In genomic region chr3:30187812-30188469, GRCm38 (mm10) we compare ENCODE assay signal across 12 mouse cellular contexts.
DNase-seq lines count a peak whose midpoint lies in the region; ATAC-seq and TF ChIP-seq lines count a peak whose summit lies in the region.
"Had no signal": no experiment of that assay in that cellular context is flagged by ENCODE, and none has a peak within 500 bp of the region (broad histone marks: within the 10 kb centered on the region; RNA-seq: fewer than 3 reads in every experiment).

No protein-coding gene starts in this region.

- no peaks in the 10 kb centered on the region for H3K79me2 ChIP-seq in heart, adult 2 months (replicated peaks; ENCODE audit: control insufficient read depth, insufficient read depth, low read length)

- peak; percentile 12 for DNase-seq in heart, postnatal 10 days
- no peak for DNase-seq in heart, adult 2 months
- DNase-seq in midbrain, postnatal 0 days (ENCODE audit: low spot score): peak; percentile 68
- no peak for DNase-seq in embryo, embryonic 10.5 days (ENCODE audit: low spot score)
- no peak for DNase-seq in spleen, adult 12 weeks (ENCODE audit: low spot score)
- DNase-seq: adrenal gland, adult 8-10 months; kidney, adult 11 months had no signal

- H3K4me1 ChIP-seq in heart, adult 2 months (ENCODE audit: control insufficient read depth, insufficient read depth, low read length): peaks cover 3% of the 10 kb centered on the region
- H3K4me1 ChIP-seq in midbrain, postnatal 0 days (ENCODE audit: insufficient read depth, low read length): no peaks in the 10 kb centered on the region
- H3K4me1 ChIP-seq in midbrain, embryonic 16.5 days (ENCODE audit: control insufficient read depth, insufficient read depth, low read length): 0 out of 2 replicates have a peak, but pooled peaks cover 3% of the 10 kb centered on the region
- peaks cover 13% of the 10 kb centered on the region; the same call in 1 of the 2 replicates for H3K4me1 ChIP-seq in limb, embryonic 12.5 days (replicated peaks)
- H3K4me1 ChIP-seq: liver, embryonic 12.5 days had no signal

- WGBS in heart, adult 2 months: 20% methylated on average over 5 of the region's 5 CpGs
- 32% methylated on average over 5 of the region's 5 CpGs for WGBS in midbrain, postnatal 0 days
- WGBS in midbrain, embryonic 16.5 days: 46% methylated on average over 5 of the region's 5 CpGs
- 69% methylated on average over 5 of the region's 5 CpGs for WGBS in limb, embryonic 12.5 days

- no peak overlapping the region for H3K9ac ChIP-seq in heart, adult 2 months (ENCODE audit: low read depth, low read length)
- no peak overlapping the region for H3K9ac ChIP-seq in midbrain, postnatal 0 days (replicated peaks; ENCODE audit: low read length, poor library complexity, severe bottlenecking)
- H3K9ac ChIP-seq in midbrain, embryonic 16.5 days (ENCODE audit: low read depth, low read length): no peak overlapping the region
- H3K9ac ChIP-seq in limb, embryonic 12.5 days (replicated peaks): no peak overlapping the region
- H3K9ac ChIP-seq: liver, embryonic 12.5 days had no signal

- ATAC-seq in midbrain, postnatal 0 days (ENCODE audit: low FRiP score): no peak
- ATAC-seq in midbrain, embryonic 16.5 days: no peak
- no peak for ATAC-seq in limb, embryonic 12.5 days (ENCODE audit: insufficient number of reproducible peaks, insufficient read depth, low FRiP score, low TSS enrichment, low read depth)
- ATAC-seq in megakaryocyte, adult 5-6 weeks (ENCODE audit: poor library complexity, severe bottlenecking): no peak
- ATAC-seq: liver, embryonic 12.5 days had no signal

- H3K27me3 ChIP-seq in heart, adult 2 months (ENCODE audit: control insufficient read depth, insufficient read depth, low read length): no peaks in the 10 kb centered on the region
- no peaks in the 10 kb centered on the region for H3K27me3 ChIP-seq in midbrain, postnatal 0 days (ENCODE audit: insufficient read depth, low read length)
- H3K27me3 ChIP-seq in midbrain, embryonic 16.5 days (ENCODE audit: control insufficient read depth, insufficient read depth, low read depth, low read length): no peaks in the 10 kb centered on the region
- H3K27me3 ChIP-seq in limb, embryonic 12.5 days: no peaks in the 10 kb centered on the region
- H3K27me3 ChIP-seq: CH12.LX; liver, embryonic 12.5 days had no signal

- H3K4me2 ChIP-seq in midbrain, postnatal 0 days (ENCODE audit: low read depth, low read length, poor library complexity, severe bottlenecking): no peak overlapping the region
- no peak overlapping the region for H3K4me2 ChIP-seq in midbrain, embryonic 16.5 days (ENCODE audit: low read length)
- H3K4me2 ChIP-seq in limb, embryonic 12.5 days: no peak overlapping the region
- H3K4me2 ChIP-seq: liver, embryonic 12.5 days had no signal

- TF ChIP-seq POLR2A in heart, adult 2 months (IDR thresholded peaks at IDR 0.05; ENCODE audit: insufficient read depth, low read depth, low read length): no peak

- intact Hi-C loops in heart, postnatal 10 days (cut with DNase I): no loop called here
- intact Hi-C loops in heart, adult 2 months (cut with DNase I): no loop called here

- no peaks in the 10 kb centered on the region for H3K9me3 ChIP-seq in midbrain, postnatal 0 days (ENCODE audit: low read length)
- no peaks in the 10 kb centered on the region for H3K9me3 ChIP-seq in midbrain, embryonic 16.5 days (replicated peaks; ENCODE audit: control insufficient read depth, low read length, poor library complexity, severe bottlenecking)
- no peaks in the 10 kb centered on the region for H3K9me3 ChIP-seq in limb, embryonic 12.5 days
- H3K9me3 ChIP-seq: liver, embryonic 12.5 days had no signal

- no peak overlapping the region for H3K27ac ChIP-seq in heart, adult 2 months
- H3K27ac ChIP-seq in midbrain, postnatal 0 days (ENCODE audit: low read depth, low read length): no peak overlapping the region
- H3K27ac ChIP-seq in midbrain, embryonic 16.5 days (ENCODE audit: low read length): no peak overlapping the region
- H3K27ac ChIP-seq in limb, embryonic 12.5 days: peak overlapping the region; percentile 54
- H3K27ac ChIP-seq: liver, embryonic 12.5 days had no signal

- no peak for TF ChIP-seq EP300 in heart, adult 2 months (IDR thresholded peaks at IDR 0.05; ENCODE audit: insufficient read depth, low read depth, low read length)

- no peak for TF ChIP-seq CTCF in heart, adult 2 months (IDR thresholded peaks at IDR 0.05)
- TF ChIP-seq CTCF in midbrain, postnatal 0 days (IDR thresholded peaks at IDR 0.05): no peak

- H3K4me3 ChIP-seq in heart, adult 2 months: no peak overlapping the region
- no peak overlapping the region for H3K4me3 ChIP-seq in midbrain, postnatal 0 days (ENCODE audit: low read depth, low read length)
- no peak overlapping the region for H3K4me3 ChIP-seq in midbrain, embryonic 16.5 days (ENCODE audit: low read depth, low read length)
- no peak overlapping the region for H3K4me3 ChIP-seq in limb, embryonic 12.5 days (replicated peaks)
- H3K4me3 ChIP-seq: liver, embryonic 12.5 days had no signal

- peaks cover 2% of the 10 kb centered on the region; the same call in 1 of the 2 replicates for H3K36me3 ChIP-seq in heart, adult 2 months (ENCODE audit: control insufficient read depth, insufficient read depth, low read length)
- H3K36me3 ChIP-seq in midbrain, postnatal 0 days (ENCODE audit: insufficient read depth, low read length): no peaks in the 10 kb centered on the region
- H3K36me3 ChIP-seq in midbrain, embryonic 16.5 days (ENCODE audit: control insufficient read depth, insufficient read depth, low read length): no peaks in the 10 kb centered on the region
- no peaks in the 10 kb centered on the region for H3K36me3 ChIP-seq in limb, embryonic 12.5 days
- H3K36me3 ChIP-seq: liver, embryonic 12.5 days had no signal

Comparison
In these comparisons a context has a peak if more than half of its experiments do, and no peak if none do; other contexts are left out.
1. DNase-seq: peak in heart, postnatal 10 days (2 of 2) and midbrain, postnatal 0 days (single experiment); none in heart, adult 2 months (0 of 2), embryo, embryonic 10.5 days (single experiment) and spleen, adult 12 weeks (single experiment).